Mouse (Mus musculus) kidney, postnatal 36 days (tissue): Measurements from ENCODE around the gene Cpm.

ENCODE experiments used
- DNase-seq, 2 experiments: peaks; one replicate each; pipeline ENCODE4 v3.0.0; 2021 to 2022; ENCODE audit warnings: mixed read lengths in 2 of 2

The Cpm gene

GRCm38 (mm10) chr10:117663865-117664200 is 34.5 kb downstream of the Cpm start:
- DNase-seq = peak; percentile 86 to 89

DNA sequence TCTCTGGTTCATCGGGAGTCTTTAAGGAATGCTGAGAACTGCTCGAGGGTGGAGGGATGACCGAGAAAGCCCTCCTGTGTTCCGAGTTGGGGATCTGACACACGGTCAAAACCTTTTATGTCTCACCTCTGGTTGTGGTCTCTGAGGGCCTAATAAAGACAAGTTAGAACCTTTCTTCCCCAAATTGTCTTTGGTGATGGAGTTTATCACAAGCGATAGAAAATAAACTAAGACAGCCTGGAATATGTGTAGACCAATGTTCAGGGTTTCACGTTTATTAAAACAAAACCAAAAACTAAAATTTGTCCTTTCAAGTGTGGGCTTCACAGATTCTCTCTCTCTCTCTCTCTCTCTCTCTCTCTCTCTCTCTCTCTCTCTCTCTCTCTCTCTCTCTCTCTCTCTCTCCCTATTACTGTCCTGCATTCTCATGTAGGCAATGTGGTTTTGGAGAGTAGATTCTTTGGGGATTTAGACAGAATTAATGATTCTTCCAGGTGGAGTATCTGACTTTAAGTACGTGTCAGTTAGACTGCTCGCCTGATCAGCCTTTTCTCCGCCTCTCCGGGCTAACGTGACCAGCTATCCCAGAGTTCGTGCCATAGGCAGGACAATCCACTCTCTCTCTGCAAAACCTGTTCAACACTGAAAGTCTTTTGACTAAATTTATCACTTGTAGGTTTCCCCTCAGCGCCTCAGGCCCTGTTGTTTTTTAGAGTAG is 35.1 kb downstream of the Cpm start:
- peak in 1 of 2 experiments; percentile 28 for DNase-seq

DNA sequence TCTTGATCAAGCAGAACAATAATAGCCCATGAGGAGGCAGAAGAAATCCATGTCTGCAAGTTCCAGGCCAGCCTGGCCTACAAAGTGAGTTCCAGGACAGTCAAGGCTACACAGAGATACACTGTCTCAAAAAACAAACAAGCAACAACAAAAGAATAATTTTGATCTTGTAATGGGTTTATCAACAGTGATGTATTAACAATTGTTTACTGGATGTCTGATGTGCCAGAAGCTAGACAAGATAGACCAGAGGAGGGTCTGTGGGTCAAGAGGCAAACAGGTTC is 35.6 kb downstream of the Cpm start:
- DNase-seq = no peak

- no peak for DNase-seq
These were observed 36.3 kb downstream of the Cpm start for GRCm38 (mm10) chr10:117665376-117666275.

- no peak for DNase-seq
These were observed 37.1 kb downstream of the Cpm start for GRCm38 (mm10) chr10:117666361-117666760.

DNA sequence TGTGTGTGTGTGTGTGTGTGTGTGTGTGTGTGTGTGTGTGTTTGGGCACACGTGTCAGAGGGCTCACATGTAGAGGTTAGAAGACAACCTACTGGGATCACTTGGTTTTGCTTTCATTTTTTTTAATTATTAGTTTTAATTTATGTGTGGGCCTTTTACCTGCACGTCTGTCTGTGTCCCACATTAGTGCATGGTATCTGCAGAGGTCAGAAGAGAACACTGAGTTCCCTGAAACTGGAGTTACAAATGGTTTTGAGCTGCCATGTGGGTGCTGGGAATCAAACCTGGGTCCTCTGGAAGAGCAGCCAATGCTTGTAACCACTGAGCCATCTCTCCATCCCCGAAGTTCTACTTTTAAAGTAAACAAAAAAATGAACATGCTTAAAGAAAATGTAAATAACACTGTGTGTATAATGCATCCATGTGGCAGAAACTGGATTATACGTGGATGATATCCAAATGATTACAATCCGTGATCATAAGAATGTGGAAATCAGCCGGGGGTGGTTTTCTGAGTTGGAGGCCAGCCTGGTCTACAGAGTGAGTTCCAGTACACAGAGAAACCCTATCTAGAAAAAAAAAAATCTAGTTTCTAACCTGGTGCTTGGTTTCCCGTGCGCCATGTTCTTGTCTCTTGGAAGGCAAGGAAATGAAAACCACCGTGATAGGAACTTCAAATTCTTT is 37.8 kb downstream of the Cpm start:
- no peak for DNase-seq

DNA sequence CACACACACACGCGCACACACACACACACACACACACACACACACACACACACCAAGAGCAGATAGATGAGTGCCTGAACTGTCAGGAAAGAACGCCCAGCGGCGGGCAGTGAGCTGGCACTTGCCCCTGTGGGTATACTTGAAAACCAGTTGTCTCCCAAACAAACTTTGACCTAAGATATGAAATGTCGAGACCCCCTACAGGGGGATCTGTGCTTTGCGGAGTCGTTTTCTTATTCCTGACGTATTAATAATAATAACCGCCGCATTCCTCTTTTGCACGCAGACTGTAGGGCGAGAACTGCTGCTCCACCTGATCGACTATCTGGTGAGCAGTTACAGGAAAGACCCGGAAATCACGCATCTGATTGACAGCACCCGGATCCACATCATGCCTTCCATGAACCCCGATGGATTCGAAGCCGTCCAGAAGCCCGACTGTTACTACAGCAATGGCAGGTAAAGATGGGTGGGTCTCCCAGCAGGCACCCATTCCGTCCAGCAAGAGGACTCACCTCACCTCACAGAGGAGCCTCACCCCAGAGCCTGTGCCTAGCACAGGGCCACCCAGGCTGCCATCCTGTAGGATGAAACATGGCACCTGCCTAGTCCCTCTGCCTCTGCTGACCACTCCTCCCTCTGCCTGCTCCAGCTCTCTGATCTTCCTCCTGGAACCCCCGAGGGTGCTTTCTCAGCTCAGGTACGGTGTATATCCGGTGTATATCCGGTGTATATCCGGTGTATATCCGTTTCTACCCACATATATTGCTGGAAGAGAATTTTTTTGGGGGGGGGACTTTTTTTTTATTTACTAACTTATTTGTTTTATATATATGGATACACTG is 38.6 kb downstream of the Cpm start:
- no peak for DNase-seq

GRCm38 (mm10) chr10:117668546-117669300 is 39.4 kb downstream of the Cpm start:
- DNase-seq = no peak

- DNase-seq = peak in 1 of 2 experiments; percentile 61
These were observed 40.3 kb downstream of the Cpm start for GRCm38 (mm10) chr10:117669449-117670090.

- DNase-seq = no peak
These were observed 40.8 kb downstream of the Cpm start for GRCm38 (mm10) chr10:117670092-117670491.

DNA sequence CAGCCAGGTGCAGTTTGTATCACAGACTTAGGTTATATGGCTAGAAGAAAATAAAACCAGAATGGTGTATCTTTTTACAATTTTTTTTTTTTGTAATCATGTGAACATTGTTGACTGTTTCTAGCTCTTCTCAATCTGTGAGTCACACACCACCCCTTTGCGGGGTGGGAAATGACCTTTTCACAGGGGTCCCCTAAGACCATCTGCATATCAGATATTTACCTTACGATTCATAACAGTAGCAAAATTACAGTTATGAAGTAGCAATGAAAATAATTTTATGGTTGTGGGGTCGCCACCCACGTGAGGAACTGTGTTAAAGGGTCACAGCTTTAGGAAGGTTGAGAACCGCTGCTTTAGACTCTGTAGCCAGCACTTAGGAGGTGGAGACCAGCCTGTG is 41.5 kb downstream of the Cpm start:
- no peak for DNase-seq

DNA sequence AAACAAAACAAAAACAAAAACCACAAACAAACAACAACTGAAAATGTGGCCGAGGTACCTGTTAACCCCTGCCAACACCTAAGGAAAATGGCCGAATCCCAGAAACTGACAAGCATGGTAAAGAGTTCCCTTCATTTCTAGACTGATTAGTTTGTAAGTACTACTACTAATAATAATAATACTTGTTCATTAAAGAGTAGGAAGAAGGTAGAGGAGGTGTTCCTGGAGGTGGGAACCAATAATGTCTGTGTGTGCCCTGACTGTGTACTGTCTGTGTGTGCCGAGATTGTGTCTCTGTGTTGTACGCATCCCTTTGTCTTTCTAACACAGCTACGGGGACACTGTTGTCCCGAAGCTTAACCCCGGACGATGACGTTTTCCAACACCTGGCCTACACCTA is 42.0 kb downstream of the Cpm start:
- no peak for DNase-seq

GRCm38 (mm10) chr10:117671930-117672666 is 42.8 kb downstream of the Cpm start:
- no peak for DNase-seq

DNA sequence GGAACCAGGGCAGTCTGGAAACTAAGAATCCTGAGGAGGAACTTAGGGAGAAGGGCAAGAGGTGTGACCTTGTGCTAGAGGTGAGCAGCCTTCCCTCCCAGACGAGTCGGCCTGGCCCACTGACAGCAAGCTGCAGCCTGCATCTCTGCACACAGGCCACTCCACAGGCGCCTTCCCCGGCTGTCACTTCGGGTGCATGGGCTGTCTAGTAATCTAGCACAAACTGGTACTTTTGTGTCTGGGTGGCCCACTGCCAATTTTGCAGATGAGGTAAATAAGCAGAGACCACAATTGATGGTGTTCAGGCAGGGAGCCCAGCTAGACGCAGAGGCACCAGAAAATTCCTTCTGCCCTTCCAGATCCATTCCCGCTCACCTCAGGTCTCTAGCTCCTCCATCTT is 43.4 kb downstream of the Cpm start:
- DNase-seq = peak; percentile 35 to 37

GRCm38 (mm10) chr10:117673913-117674312 is 44.6 kb downstream of the Cpm start:
- DNase-seq = no peak

- no peak for DNase-seq
These were observed 45.2 kb downstream of the Cpm start for GRCm38 (mm10) chr10:117674359-117675019.

DNA sequence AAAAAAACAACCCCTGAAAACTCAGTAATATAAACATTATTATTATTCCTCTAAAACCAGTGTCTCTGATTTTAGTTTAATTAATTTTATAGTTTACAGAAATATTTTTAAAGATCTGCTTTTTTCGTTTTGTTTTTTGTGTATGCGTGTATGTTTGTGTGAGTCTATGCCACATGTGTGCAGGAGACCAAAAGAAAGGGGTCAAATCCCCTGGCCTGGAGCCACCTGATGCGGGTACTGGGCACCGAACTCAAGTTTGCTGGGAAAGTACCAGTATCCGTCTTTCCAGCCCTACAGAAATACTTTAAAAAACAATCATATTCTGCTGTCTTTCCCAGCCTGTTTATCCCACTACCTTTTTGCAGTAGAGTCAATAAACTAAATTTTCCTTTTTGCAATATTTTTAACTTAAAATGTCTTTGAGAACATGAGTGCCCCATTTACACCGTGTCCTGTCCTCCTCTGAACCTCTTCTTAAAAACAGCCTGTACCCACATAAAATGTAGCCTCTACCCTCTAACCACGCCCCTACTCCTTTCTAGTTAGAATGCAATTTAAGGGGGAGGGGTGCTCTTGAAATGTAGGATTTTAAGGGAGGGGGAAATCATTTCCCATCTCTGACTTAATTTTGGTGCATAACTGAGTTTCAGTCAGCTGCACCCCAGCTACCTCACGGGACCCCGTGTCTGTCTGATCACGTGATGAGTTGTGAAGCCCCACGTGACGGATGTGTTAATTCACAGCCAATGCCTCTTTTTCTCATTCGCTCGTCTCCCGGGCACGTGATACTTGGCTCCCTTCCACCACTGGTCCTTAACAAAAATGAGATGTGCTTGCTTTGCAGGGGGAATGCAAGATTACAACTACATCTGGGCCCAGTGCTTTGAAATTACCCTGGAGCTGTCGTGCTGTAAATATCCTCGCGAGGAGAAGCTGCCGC is 46.1 kb downstream of the Cpm start:
- DNase-seq = peak; percentile 66 to 76

- peak in 1 of 2 experiments; percentile 22 for DNase-seq
These were observed 46.8 kb downstream of the Cpm start for GRCm38 (mm10) chr10:117676036-117676643.
